Mouse (Mus musculus): ENCODE results near the gene AC124502.3.

GRCm38 (mm10) chr19:5071077-5071476 is 32.4 kb downstream of the AC124502.3 start:
- TF ChIP-seq CTCF (IDR thresholded peaks at IDR 0.05; ENCODE audit: low read depth, low read length): no peak
- TF ChIP-seq POLR2A (IDR thresholded peaks at IDR 0.05; ENCODE audit: borderline replicate concordance, low read depth, low read length): no peak
